Mouse (Mus musculus): ENCODE measurements at regions not wholly inside any gene's neighbourhood (a gene's known extent, or its start where the extent isn't known, plus 50 kb on each side); places are given as distances from the start of the nearest gene placed in this dataset.

DNA sequence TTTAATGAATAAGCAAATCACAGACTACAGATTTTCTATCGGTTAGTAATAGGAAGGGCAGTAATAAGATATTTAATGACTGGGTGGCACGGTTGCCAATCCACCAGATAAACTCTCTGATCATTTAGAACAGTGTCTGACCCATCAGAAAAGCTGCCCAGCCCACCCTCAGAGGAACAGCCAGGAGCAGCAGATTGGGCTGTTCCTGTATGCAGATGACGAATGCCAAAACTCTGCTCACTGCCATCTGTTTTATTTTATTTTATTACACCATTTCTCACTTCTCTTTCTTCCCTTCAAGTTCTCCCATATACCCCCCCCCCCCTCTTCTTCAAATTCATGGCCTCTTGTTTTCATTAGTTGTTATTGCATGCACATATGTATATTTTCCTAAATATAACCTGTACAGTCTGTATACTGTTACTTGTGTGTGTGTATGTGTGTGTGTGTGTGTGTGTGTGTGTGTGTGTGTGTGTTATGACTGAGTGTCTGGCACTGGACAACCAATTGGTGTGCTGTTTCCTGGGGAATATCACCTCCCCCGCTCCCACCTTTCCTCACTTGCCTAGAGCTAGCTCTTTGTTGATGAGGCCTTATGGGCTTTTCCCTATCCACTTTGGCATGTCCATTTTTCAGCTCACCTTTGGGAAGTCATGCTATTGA is 260.9 kb downstream of the Olfm4 start:
- no peak for DNase-seq (ENCODE audit: low read depth, low spot score)

DNA sequence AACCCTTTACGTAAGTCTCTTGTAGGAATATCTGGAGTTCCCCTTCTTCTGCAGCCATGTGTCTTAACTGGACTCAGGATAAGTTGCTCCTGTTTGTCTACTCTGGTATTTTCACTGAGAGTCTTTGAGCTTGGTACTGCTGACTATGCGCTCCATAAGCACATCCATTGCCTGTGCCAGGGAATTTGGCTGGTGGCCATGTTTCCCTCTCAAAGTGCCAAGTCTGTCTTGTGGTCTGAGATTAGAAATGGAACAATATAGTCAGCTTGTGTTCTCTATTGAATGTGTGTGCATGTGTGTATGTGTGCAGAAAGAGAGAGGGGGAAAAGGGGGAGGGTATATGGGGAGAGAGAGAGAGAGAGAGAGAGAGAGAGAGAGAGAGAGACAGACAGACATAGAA is 263.7 kb downstream of the Olfm4 start:
- DNase-seq (ENCODE audit: low read depth, low spot score): no peak

DNA sequence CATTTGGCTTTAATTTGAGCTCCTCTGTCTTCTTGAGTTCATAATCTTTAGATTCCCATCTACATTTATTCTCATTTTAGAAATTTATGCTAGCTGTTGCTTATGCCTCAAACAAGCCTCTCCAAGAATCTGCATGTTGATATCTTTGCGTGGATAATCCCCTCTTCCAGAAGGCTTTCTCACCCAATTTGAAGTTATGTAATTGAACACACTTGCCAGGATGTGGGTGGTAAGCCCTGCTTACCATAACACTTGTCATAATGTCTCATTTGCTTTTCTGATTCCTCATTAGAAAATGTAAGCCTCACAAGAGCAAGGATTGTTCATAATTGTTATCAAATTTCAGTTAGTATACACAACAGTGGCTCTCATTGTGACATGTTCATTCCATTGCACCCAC is 266.0 kb downstream of the Olfm4 start:
- no peak for DNase-seq (ENCODE audit: low read depth, low spot score)

DNA sequence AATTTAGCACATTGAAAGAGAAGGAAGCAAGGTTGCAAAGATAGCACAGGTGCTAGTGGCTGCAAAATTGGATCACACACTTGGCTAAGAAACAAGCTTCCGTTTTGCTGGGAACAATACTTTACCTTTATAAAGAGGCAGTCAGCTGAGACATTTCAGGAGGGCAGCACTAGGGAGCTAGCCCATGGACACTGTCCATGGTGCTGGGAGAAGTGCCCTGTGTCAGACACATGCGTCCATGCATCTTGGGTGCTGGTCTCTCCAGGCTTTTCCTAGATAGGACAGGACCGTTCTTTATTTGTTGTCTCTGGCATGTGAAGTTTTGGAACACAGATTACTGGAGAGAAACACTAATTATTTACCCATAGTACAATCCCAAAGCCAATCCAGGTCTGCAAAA is 273.2 kb downstream of the Olfm4 start:
- no peak for DNase-seq (ENCODE audit: low read depth, low spot score)

DNA sequence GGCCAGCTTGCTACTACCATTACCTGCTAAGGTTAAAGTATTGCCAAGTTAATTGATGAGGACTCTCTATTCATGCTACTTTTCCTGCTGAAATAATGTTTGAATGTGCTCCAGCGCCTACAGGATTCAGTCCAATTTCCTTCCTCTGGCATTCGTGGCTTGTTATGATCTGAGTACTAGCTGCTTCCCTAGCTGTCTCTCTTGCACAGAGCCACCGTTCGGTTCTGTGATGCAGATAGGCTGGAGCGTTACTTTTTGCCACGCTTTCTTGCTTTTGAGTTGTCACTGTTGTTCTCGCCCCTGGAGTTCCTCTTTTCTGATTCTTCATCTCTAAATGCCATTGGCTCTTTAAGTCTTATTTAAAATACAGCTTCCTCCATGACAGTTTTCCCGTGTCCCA is 279.3 kb downstream of the Olfm4 start:
- DNase-seq (ENCODE audit: low read depth, low spot score): no peak

DNA sequence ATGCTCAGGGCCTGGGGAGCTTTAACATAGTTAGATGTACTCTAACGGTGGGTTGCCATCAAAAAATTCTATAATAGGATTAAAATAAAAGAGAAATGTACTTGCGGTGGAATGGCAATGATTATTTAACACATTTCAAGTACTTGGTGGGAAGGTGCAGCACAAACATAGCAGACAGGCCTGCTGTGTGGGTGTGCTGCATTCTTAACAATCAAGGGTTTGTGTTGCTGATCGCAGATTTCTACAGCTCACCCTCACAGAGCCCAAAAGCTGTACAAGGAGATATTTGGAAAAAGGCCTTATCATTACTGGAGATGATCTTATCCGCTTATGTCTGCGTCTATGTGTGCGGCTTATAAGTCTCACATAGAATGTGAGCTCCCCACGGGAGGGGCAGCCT is 281.2 kb downstream of the Olfm4 start:
- DNase-seq (ENCODE audit: low read depth, low spot score): no peak

DNA sequence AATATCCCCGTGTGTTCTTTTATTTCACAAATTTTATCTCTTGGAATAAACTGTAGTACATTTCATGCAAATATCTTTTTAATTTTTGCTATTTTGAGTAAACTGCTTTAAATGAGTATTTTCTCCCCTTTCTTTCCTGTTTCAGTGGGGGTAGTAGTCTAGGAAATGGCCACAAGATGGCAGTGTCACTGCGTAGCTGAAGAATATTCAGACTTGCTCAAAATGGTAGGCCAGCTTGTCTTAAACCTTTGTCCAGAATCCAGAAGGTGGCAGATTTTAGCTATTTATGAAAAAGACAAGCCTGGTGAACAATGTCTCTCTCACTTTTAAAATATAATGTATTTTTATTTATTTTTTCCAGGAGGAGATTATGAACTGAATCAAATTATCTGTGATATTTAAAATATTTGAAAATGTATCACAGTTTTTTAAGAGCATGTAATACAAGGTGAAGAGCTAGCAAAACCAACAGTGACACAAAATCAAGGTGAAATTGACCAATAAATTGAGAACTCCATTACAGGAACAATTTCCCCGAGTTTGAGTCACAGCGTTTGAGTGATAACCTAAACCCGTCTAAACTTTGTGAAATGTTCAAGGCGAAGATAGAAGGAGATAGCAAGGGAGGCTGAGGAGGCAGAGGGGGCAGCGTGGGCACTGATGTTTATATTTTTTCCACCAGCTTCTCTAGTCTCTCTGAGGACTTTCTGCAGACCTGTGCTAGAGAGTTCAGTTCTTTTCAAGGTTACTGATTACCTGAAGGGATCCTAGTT is 285.5 kb downstream of the Olfm4 start:
- peak; percentile 9 for DNase-seq (ENCODE audit: low read depth, low spot score)

DNA sequence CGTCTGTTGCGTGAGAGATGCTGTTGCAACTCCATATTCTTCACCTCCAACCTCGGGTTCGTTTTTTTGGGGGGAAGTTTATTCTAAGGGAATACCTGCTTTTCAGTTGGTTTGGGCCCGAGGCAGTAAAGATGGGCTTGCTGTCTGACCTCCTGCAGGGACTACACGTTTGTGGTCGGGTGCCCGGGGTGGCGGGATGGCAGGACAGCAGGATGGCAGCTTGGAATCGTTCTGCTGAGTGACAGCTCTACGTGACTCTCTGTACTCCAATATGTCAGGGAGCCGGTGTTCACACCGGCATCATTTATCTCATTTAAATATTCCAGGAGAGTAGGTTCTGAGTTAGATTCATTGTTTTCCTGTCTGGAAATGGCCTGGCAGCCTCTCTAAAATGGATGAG is 286.2 kb downstream of the Olfm4 start:
- DNase-seq (ENCODE audit: low read depth, low spot score): no peak

DNA sequence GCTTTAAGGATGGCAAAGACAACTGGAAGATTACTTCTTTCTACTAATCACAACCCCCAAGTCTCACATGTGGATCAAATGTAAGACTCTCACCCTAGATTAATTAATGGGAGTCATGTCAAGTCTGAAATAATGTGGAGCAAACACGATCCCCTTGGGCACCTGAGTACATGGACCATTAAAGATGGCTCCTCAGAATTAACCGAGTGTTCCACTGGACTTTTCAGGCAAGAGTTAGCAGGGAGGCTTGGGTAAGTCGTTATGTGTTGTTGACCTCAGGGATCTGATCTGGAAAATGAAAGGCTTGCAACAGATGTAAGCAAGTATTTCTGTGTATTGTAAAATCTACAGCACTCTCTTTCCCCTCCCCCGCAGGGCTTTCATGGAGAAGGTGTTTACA is 296.3 kb downstream of the Olfm4 start:
- no peak for DNase-seq (ENCODE audit: low read depth, low spot score)

DNA sequence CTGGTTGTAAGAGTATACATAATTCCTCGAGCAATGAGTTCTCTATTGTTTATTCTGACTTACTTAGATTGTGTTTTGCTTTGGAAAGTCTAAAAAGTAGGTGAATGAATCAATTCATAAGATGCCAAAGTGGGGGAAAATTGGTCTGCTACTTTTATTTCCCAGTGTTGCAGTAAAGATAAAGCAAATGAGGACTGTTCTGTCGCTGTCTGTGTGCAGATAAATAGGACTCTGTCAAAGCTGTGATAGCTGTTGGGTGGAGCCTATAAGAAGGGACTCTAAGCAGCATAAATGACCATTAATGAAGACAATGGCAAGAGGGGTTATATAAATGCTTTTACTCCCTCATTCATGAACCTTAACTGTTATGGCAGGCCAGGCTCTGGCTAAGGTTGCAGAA is 299.8 kb downstream of the Olfm4 start:
- DNase-seq (ENCODE audit: low read depth, low spot score): no peak

DNA sequence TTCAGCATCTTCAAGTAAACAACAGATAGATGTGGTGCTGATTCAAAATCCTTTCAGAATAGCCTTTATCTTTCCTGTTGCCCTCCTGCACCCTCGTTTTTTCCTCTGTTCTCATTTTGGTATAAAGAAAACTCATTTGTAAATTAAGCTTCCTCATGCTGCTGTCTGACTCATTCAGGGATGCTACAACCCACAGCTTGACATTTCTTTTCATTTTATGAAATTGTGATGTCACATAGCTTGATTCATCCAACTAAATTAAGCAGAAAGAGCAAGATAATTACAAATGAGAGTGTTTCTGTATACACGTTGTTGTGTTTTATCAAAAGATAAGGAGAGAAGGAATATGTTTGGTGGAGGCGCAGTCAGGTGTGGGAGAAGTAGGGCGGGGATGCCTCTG is 307.5 kb downstream of the Olfm4 start:
- no peak for DNase-seq (ENCODE audit: low read depth, low spot score)

DNA sequence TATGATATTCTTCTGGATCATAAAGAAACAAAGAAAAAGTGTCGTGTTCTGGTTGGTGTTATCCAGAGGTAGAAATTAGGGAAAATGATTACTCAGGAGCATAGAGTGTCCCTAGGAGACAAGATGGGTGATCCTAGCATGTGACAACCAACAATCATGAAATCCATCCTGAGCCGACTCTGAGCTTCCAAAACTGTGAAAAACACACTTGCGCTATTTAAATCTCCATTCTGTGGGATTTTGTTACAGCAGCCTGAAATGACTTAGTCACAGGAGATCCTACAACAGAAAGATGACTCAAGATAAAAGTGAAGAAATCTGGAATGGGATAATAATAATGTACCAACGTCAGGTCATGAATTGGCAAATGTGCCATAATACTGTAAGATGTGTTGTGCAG is 309.5 kb downstream of the Olfm4 start:
- DNase-seq (ENCODE audit: low read depth, low spot score): no peak

DNA sequence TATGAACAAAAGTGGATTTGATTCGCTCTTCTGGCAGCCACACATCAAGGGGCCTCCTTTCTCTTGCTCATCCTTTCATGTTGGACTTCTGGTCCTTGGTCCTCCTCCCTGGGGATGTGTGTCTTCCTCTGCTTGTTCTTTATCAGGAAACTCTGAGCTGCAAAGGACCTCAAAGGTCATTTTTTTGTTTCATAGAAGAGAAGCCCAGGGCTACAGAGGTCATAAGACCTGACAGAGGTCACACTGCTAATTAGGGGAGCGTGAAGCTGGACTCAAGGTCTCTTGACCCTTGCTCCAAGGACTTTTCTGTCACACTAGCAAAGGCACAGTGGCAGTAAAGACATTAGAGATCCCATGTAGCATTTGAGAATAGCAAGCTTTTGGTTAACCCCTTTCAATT is 345.8 kb downstream of the Olfm4 start:
- DNase-seq (ENCODE audit: low read depth, low spot score): no peak

DNA sequence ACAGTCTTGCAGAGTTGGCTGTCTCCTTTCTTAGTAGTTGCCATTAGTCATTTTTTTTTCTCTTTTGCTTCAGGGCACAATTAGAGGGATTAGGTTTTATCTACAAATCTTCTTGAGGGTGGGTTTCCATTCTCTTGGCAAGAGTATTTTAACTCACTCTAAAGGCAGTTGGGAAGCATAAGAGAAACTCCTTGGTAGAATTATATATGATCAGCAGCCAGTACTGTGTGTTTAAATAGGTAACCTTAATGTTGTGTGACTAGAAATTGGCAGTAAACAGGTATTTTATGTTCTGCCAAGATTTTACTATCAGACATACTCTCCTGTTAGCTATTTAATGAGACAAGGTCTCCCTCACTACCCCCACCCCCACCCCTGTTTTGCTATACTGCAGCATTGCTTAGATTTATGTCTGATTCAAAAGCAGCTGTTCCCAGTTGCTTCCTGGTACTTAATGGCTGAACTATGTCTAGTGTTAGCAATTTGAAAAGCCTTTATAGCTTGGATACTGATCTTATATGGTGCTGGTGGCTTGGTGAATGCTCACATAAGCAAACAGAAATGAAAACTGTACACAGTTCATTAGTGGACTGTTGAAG is 378.2 kb downstream of the Olfm4 start:
- no peak for DNase-seq (ENCODE audit: low read depth, low spot score)

DNA sequence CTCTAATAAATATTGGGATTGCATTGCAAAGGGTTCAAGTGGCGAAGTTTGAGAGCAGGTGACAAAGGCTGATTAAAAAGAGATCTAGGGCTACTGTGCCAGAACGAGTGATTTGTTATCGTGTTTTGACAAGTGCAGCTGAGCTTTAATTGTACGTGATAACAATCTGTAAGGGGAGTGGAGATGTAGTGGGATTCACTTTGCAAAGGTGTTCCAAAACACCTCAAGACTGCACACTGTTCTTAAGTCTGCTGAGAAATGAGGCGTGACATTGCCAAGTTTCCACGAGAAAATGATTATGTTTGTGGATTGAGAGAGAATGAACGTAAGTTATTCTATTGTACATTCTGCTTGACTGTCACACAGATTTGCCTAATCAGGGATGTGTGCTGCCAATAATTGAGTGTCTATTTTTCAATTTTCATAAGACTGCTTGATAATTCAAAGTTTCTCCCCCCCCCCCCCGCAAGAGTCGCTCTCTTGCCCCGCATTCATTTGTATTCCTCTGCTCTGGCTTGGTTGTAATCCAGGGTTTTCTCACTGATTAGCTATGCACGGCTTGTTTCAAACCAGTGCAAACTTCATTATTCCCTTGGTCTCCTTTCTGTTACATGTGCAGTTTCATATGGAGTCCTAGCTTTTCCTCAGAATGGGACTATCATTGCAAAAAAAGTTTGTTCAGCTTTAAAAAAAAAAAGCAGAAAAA is 385.7 kb downstream of the Olfm4 start:
- DNase-seq (ENCODE audit: low read depth, low spot score): no peak

DNA sequence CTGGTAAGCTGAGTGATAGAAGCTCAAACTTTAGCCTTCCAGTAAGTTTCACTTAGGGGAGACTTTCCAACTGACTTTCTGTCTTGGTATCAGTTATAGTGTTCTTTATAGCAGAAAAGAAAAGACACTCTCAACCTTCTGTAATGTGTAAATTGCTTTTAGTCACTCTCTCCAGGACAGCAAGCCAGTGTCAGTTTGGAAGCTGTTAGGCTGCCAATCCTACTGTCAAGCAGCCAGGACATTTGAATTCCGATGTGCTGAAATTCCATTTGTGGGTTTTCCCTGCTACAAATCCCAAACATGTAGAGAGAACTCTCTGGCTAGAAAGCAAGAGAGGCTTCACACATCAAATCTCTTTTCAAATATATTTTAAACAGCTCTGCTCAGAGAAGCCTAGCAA is 390.4 kb downstream of the Olfm4 start:
- no peak for DNase-seq (ENCODE audit: low read depth, low spot score)

DNA sequence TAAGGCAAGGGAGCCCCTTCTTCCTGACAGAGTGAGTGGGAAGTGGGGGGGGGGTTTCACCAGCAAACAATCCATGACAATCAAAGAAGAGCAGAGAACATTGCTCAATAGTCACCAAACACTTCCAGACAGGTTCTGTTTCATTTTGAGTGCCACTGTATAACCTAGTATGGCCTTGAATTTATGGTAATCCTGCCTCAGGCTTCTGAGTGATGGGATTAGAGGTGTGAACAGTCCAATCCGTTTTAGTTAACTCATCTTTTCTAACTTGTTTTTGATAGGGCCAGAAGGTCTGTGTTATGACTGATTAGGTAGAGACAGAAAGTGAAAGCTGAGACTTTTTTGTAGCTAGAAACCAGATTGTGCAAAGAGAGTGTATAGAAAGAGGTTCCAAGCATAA is 393.2 kb downstream of the Olfm4 start:
- no peak for DNase-seq (ENCODE audit: low read depth, low spot score)

DNA sequence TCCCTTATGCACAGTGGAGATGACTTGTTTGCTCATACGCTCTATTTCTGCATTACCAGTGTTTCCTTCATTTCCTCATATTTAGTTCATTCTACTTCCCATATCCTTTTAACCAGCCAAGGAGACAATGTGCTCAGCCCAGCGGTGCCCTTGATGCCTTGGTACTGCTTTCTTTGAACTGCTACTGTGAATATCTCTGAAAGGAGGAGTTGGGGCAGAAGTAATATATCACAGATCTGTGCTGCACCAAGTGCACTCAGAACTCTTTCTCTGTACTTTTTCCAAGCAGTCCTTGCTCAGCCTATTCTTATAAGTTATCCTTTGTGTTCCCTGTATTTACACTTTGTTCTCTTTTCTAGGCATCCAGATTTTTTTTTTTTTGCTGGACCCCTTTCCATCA is 407.5 kb downstream of the Olfm4 start:
- no peak for DNase-seq (ENCODE audit: low read depth, low spot score)

DNA sequence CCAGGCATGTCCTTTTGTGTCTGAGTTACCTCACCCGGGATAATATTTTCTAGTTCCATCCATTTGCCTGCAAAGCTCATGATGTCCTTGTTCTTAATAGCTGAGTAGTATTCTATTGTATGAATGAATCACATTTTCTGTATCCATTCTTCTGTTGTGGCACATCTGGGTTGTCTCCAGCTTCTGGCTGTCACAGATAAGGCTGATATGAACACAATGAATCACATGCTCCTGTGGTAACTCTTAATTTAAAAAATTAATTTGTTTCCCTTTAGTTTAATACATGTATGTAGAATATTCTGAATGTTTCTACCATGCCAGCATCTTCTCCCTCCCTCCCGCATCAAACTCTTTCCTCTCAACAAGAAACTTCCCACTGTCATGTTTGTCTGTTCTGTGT is 424.4 kb downstream of the Olfm4 start:
- no peak for DNase-seq (ENCODE audit: low read depth, low spot score)

DNA sequence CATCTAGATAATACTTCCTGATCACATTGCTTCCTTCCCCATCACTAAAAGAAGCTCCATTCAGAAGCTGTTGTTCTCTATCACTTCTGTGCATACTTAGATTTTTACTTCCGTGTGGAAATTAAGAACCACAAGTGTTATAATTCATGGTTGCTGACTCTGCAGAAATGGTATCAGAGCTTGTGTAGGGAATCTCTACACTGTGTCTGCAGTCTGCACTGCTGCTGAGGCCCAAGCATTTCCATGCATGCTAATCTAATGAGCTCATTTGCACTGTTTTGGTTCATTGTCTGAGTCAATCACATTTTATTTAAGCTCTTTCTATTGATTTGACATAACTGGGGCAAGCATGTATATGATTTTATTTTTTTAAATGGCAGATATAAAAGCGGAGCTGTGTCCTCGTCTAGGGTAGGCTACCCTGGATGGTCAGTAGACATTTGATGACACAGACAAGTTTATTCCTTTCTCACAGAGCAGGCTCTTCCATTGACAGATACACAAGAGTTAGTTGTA is 435.0 kb downstream of the Olfm4 start:
- DNase-seq (ENCODE audit: low read depth, low spot score): no peak

DNA sequence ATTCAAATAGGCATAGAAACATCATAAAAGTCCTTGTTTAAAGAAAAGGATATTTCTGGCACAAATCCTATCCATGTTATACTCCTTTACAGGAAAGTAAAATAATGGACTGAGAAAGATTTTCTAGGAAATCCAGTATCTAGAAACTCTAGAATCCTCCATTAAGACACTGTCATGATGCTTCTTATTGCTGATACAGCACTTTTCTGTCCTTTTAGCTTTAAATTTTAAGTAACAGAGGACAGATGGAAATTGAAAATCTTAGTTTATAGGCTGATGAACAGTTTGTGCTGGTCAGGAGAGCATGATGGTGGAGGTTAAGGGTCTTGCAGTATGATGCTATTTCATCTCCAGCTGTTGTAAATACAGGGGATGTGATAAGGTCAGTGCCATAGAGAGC is 459.9 kb downstream of the Olfm4 start:
- no peak for DNase-seq (ENCODE audit: low read depth, low spot score)

DNA sequence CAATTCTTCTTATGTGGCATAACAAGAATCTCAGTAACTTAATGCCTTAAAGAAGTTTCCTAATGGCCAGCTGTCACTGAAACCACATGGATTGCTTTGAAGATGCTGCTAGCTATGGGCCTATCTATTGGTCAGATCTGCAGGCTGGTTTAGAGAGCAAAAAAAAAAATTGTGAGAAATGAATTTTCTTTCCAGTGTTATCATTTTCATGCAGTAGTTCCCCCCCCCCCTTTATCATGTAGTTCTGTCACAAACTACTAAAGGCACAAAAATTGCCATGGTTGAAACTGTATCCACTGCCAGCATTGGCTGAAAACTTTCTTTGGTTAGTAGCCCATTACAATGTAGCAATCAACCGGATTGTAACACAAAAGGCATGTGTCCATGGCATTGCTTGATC is 487.6 kb downstream of the Olfm4 start:
- DNase-seq (ENCODE audit: low read depth, low spot score): no peak
